Mouse (Mus musculus): Measurements from ENCODE around the gene L3mbtl2. TPM values are rescaled to one million over a fixed set of nuclear protein-coding genes. Genes with fewer than 3 reads are reported as not detected.

L3mbtl2 gene
- total RNA-seq, 2 experiments from 2014 or later: 30.5 to 33.8 TPM

DNA sequence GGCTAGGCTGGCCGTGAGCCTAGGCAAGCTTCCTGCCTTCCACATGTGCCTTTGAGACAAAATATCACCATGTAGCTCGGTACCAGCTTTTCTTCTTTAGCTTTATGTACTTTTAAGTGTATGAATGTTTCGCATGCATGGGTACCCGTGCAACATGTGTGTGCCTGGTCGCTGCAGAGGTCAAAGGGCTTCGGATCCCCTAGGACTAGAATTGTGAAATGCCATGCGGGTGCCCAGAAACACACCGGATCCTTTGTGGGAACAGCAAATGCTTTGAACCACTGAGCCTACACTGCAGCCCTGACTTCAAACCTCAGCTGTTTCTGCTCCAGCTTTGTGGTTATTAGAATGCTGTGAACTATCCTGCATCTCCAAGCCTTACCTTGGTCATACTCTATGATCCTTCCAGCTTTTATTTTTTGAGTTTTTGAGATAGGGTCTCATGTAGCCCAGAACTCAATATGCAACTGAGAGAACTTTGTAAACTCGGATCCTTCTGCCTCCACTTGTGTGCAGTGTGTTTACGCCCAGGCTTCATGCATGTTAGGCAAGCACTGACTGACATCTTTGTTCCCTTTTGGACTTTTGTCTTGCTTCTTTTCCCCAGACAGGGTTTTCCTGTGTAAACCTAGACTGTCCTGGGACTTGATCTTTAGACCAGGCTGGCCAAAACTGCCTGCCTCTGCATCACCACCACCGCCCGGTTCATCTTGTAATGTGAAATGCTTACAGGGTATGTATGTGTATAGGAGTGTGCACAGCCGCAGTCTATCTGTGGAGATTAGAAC lies 38.8 kb downstream of the L3mbtl2 start:
- no peak for ATAC-seq (replicated peaks; ENCODE audit: poor library complexity, severe bottlenecking)

DNA sequence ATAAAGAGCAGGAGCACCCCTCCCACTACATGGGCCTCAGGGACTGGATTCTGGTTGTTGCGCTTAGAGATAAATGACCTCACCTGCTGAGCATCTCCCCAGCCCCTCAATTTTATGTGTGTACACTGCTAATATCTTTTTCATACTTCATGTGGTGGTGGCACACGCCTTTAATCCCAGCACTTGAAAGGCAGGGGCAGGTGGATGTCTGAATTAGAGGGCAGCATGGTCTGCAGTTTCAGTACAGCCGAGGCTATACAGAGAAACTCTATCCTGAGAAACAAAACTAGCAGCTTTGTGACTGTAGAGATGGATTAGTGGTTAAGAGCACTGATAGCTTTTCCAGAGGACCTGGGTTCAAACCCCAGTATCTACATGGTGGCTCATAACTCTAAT lies 39.4 kb downstream of the L3mbtl2 start:
- no peak for ATAC-seq (replicated peaks; ENCODE audit: poor library complexity, severe bottlenecking)

DNA sequence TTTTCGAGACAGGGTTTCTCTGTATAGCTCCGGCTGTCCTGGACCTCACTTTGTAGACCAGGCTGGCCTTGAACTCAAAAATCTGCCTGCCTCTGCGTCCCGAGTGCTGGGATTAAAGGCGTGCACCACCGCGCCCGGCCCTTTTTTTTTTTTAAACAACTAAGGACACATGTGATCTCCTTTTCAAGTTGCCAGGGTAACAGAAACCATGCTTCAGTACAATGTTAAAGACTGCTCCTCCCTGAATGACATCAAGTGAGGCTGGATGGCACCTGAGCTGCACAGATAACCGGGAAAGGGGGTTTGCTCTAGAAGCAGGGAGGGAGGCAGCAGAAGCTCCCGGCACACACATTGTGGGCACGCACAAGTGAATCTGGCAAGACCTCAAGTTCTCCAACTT lies 45.3 kb downstream of the L3mbtl2 start:
- ATAC-seq (replicated peaks; ENCODE audit: poor library complexity, severe bottlenecking): no peak

DNA sequence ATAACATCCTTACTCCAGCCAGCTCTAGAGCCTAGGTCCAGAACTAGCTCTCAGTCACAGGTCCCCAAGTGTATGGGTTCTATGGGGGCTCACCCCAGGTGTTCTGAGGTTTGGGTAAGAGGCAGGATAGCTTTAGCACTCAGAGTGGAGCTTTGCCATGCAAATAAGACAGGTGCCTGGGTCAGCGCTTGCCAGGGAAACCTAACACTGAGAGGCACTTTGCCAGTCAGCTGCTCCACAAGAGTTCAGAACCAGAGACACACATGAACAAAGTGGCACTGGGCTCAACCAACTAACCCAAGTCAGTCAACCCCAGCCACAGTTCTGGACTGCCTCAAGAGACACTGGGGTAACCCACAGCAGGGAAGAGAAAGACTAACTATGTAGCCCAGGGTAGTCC lies 46.0 kb downstream of the L3mbtl2 start:
- no peak for ATAC-seq (replicated peaks; ENCODE audit: poor library complexity, severe bottlenecking)

DNA sequence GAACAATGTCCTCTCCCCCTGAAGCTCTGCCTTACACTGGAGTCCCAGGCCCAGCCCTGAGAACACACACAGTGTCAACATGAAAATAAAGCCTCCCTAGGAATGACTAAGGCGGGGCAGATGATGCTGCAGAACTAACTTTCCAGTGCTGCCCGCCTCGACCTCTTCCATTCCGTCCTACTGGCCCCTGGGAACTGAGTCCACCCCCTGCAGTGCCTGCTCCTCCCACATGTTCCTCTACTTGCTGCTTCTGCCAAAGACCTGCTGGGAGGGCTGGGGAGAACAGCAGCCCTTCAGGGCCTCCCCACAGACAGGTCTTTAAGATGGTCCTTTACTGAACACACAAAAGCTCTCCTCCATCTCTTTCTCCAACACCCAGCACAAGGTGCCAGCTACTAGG lies 47.1 kb downstream of the L3mbtl2 start:
- no peak for ATAC-seq (replicated peaks; ENCODE audit: poor library complexity, severe bottlenecking)

DNA sequence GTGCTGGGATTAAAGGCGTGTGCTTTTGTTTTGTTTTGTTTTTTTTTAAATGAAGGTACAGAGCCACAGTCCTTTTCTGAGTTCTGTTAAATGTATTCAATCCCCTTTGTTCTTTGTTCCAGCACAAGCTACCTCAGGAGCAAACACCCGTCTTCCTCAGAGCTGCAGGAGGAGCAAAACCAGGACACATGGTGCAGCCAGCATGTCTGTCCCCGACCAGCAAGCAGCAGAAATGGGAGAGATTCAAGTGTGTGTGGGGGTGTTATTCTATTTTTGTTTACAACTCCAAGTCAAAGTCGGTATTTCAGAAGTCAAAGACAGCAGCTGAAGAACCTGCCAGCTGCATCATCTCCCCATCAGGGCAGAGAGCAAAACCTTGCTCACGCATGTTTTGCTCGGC lies 50.1 kb downstream of the L3mbtl2 start:
- ATAC-seq (replicated peaks; ENCODE audit: poor library complexity, severe bottlenecking): no peak

DNA sequence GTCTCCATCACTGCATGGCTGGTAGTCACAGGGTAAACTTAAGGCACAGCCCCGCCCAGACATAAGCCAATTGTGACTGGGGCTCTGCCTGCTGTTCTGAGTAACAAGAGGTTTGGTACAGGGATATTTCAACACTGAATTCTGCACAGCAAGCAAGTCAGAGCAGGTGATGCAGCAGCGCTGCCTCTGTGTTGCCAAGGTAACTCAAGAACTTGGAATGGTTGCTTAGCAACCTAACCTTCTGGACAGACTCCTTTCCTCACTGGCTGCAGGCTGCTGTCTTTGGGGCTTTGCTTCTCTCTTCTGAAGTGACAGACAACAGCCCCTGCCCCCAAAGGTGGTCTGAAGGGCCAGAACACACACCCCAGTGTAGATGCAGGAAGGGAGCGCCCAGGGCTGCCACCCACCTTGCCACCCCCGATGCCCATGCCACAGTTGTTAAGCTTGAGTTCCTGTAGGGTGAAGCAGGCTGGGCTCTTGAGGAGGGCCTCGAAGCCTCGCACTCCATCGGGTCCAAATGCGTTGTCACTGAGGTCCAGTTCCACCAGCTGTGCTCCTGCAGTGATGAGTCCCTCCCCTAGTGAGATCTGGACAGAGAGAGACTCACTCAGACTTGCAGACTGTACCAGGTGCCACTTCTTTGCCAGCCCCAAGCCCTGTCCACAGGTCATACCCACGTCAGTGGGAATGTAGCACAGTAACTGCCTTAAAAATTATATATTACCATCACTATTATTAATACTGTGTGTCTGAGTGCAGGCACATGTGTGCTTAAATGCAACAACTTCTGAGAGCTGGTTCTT lies 54.8 kb downstream of the L3mbtl2 start:
- no peak for ATAC-seq (replicated peaks; ENCODE audit: poor library complexity, severe bottlenecking)

DNA sequence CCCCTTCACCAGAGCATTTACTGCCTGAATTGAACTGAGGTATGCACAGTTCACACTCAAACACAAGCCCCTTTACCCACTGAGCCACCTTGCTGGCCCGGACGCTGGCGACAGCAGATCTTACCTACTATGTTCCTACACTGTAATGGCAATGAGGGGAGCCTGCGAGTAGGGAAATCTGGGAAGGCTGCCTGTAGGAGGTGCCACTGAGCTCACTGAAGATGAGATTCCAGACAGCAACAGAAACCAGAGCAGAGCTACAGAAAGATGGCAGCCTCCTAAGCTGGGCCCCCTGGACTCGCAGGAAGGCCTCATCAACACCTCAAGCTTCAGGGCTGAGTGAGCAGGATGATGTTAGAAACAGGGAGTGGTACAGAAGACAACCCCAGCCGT lies 55.4 kb downstream of the L3mbtl2 start:
- ATAC-seq (replicated peaks; ENCODE audit: poor library complexity, severe bottlenecking): no peak

DNA sequence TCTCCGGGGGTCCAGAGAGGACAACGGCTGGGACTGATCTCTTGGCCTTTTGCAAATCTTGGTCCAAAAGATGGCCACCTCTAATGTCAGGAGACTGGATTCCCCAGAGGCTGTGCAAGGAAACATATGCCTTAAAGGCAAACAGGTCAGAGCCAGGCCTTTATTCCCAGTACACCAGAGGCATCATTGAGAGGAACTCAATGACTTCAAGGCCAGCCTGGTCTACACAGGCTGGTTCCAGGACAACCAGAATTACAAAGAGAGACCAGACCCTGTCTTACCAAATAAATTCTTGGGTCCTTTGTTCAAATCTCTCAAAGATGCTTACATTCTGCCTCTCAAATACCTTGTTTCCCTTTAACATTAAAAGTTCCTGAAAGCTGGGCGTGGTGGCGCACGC lies 58.7 kb downstream of the L3mbtl2 start:
- no peak for ATAC-seq (replicated peaks; ENCODE audit: poor library complexity, severe bottlenecking)

DNA sequence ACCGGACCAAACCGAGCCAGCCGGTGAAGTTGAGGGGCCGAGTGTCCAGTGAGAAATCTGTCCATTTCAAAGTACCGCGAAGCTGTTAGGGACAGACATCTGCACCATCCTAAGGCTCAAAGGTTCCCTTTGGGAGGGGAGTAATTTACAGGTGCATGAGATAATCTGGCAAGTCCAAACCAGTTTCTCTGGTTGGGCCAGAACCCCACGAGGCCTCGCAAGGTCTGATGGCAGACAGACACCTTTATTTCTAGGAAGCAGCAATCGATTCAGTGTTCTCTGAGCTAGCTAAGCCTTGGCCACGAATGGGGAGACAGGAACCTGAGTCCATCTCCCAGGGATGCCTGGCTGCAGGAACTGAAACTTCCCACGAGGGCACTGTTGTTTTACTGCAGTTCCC lies 60.0 kb downstream of the L3mbtl2 start:
- ATAC-seq (replicated peaks; ENCODE audit: poor library complexity, severe bottlenecking): no peak

DNA sequence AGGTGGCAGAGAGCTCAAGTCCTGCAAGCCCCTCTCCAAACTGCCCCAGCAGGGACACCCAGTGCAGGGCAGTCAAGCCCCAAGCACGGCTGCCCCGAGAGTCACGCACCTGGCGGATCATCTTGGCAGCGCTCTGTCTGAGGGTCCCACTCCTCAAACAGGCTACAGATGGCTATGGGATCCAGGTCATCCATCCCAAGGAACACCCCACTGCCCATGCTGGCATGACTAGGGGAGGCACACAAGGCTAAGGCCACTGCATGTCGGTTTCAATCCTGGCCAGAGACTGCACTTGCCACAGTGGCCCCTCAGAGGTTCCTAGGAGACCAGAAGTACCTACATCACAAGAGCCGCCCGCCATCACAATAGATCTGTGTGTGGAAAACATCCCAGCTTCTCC lies 62.3 kb downstream of the L3mbtl2 start:
- ATAC-seq (replicated peaks; ENCODE audit: poor library complexity, severe bottlenecking): no peak

DNA sequence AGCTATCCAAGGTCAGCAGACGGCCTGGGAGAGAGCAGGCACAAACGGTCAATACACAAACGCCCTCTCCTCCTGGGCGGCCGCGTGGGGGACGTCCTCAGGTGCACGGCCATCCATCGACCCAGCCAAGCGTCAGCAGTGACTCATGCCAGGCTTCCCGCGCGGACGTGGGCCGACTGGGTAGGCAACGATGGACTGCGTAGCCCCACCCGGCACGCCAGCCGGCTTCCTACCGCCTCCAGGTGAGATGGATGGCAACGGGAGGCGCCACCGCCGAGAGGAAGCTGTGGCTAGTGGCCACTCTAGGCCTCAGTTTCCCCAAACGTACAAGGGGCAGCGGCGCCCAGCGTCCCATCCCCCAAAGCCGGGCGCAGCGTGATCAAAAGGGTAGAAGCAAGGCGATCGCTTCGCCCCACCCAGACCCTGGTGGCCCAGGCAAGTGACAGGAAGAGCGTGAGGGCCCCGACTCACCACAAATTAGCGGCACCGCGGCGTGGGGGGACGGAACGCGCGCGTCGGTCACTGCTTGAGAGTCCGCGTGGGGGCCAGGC lies 65.6 kb downstream of the L3mbtl2 start:
- ATAC-seq (replicated peaks; ENCODE audit: poor library complexity, severe bottlenecking): peak; percentile 50

DNA sequence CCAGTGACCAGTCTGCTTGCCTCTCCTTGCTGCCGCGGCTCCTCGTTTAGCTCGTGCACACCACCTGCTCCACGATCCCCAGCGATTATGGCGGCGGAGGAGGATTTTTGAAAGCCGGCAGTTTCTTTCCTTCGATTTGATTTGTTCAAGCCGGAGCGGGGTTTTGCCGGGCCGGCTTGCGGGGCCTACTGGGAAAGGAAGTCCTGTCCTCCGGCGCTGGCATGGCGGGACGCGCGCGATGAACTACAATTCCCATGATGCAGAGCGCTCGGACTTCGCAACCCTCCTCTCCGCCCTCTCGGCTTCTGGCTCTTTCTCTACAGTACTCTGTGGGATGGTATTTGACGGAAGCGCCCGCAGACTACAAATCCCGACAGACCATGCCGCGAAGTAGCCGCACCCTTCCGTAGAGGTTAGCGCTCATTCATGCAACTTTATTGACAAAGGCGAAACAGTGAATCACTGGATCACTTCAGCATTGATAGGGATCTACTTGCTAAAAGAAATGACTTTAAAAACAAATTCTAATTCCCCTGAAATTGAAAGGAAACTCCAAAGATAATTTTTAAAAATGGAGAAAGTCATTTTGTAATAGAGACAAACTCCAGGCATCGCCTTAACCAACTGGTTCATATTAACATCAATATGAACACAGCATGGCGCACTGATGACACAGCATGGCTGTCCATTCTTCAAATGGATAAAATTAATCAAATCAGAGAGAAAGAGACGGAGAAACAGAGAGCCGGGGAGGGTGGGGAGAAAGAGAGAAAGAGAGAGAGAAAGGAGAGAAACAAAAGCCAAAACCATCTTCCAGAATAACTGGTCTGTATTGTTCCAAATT lies 66.3 kb downstream of the L3mbtl2 start:
- ATAC-seq (replicated peaks; ENCODE audit: poor library complexity, severe bottlenecking): peak; percentile 98

DNA sequence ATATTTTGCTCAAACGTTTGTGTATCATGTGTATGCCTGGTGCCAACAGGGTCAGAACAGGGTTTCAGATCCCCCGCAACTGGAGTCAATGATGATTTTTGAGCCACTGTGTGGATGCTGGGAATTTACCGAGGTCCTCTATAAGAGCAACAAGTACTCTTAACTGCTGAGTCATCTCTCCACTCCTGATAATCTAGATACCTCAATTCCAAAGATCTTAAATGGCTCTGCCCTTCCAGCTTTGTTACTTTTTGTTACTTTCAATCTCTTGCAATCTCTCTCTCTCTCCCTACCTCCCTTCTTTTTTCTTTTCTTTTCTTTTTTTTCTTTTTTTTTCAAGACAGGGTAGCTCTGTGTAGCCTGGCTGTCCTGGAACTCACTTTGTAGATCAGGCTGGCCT lies 71.4 kb downstream of the L3mbtl2 start:
- no peak for ATAC-seq (replicated peaks; ENCODE audit: poor library complexity, severe bottlenecking)

Other genes starting within 250 kb of the L3mbtl2 start
- 251 and 317 TPM in 2 replicates for gene Rbx1, start 197.6 kb upstream of the L3mbtl2 start, total RNA-seq (2014; fragmentation: Nextera tagmentation)
- 170 and 241 TPM in 2 replicates for gene Rbx1, start 197.6 kb upstream of the L3mbtl2 start, total RNA-seq (2017)
- gene Ep300, start 78.5 kb upstream of the L3mbtl2 start, total RNA-seq (2014; fragmentation: Nextera tagmentation): 120 and 136 TPM in 2 replicates
- gene Ep300, start 78.5 kb upstream of the L3mbtl2 start, total RNA-seq (2017): 20.7 and 38.5 TPM in 2 replicates
- not detected in 2 replicates for gene Chadl, start 33.4 kb downstream of the L3mbtl2 start, total RNA-seq (2014; fragmentation: Nextera tagmentation)
- gene Chadl, start 33.4 kb downstream of the L3mbtl2 start, total RNA-seq (2017): 0.43 TPM in 1 of 2 replicates, not detected in the other
- 20.7 and 31.9 TPM in 2 replicates for gene Zc3h7b, start 81.2 kb downstream of the L3mbtl2 start, total RNA-seq (2014; fragmentation: Nextera tagmentation)
- 15.0 and 19.2 TPM in 2 replicates for gene Zc3h7b, start 81.2 kb downstream of the L3mbtl2 start, total RNA-seq (2017)
- gene Rangap1, start 81.6 kb downstream of the L3mbtl2 start, total RNA-seq (2014; fragmentation: Nextera tagmentation): 58.9 and 63.9 TPM in 2 replicates
- gene Rangap1, start 81.6 kb downstream of the L3mbtl2 start, total RNA-seq (2017): 114 TPM in 2 replicates
- 6.6 and 9.4 TPM in 2 replicates for gene Tef, start 138.5 kb downstream of the L3mbtl2 start, total RNA-seq (2014; fragmentation: Nextera tagmentation)
- gene Tef, start 138.5 kb downstream of the L3mbtl2 start, total RNA-seq (2017): 6.9 and 10.1 TPM in 2 replicates
- 35.0 and 39.6 TPM in 2 replicates for gene Tob2, start 194.9 kb downstream of the L3mbtl2 start, total RNA-seq (2014; fragmentation: Nextera tagmentation)
- 14.7 and 19.3 TPM in 2 replicates for gene Tob2, start 194.9 kb downstream of the L3mbtl2 start, total RNA-seq (2017)
- 101 and 107 TPM in 2 replicates for gene Phf5a, start 208.0 kb downstream of the L3mbtl2 start, total RNA-seq (2014; fragmentation: Nextera tagmentation)
- gene Phf5a, start 208.0 kb downstream of the L3mbtl2 start, total RNA-seq (2017): 79.2 and 148 TPM in 2 replicates
- 123 and 126 TPM in 2 replicates for gene Aco2, start 208.4 kb downstream of the L3mbtl2 start, total RNA-seq (2014; fragmentation: Nextera tagmentation)
- 156 and 180 TPM in 2 replicates for gene Aco2, start 208.4 kb downstream of the L3mbtl2 start, total RNA-seq (2017)

Data from granulocyte monocyte progenitor cell, adult 5-6 weeks (primary cell).